Mouse (Mus musculus) limb, embryonic 10.5 days (tissue): ENCODE measurements around the gene Zfp296. TPM values are rescaled to one million over a fixed set of nuclear protein-coding genes. Genes with fewer than 3 reads are reported as not detected.
"Not testable (repeated sequence)": the region's sequence is repeated elsewhere in the genome, so short reads cannot be mapped to it uniquely, and the experiment has no call there.

Source experiments
- DNase-seq: peaks from one replicate; pipeline ENCODE4 v3.0.0-alpha.2; 2017; ENCODE audit warnings: low spot score
- H3K27ac ChIP-seq: fragments of 300-500 bp; sonication (generic); 2 replicates; pipeline ENCODE4 v1.5.1; 2016; ENCODE audit warnings: mild to moderate bottlenecking
- H3K27me3 ChIP-seq: fragments of 300-500 bp; sonication (generic); 2 replicates; pipeline ENCODE4 v1.6.1; 2016; ENCODE audit warnings: low read depth, mild to moderate bottlenecking; ENCODE audit not compliant: poor library complexity, severe bottlenecking
- H3K36me3 ChIP-seq: fragments of 300-500 bp; sonication (generic); 2 replicates; pipeline ENCODE4 v1.6.1; 2016; ENCODE audit warnings: mild to moderate bottlenecking, moderate library complexity
- H3K4me1 ChIP-seq: fragments of 300-500 bp; sonication (generic); 2 replicates; pipeline ENCODE4 v1.6.1; 2016
- H3K4me3 ChIP-seq: fragments of 300-500 bp; sonication (generic); 2 replicates; pipeline ENCODE4 v1.5.1; 2016; ENCODE audit warnings: mild to moderate bottlenecking, moderate library complexity
- H3K9me3 ChIP-seq: fragments of 300-500 bp; sonication (generic); replicated peaks from 2 replicates; pipeline ENCODE4 v1.6.1; 2016; ENCODE audit warnings: mild to moderate bottlenecking
- WGBS: fragments of 180-500 bp; shearing (Covaris S2); methylation state at CpG from one replicate; pipeline ENCODE4 v1.1.7; 2016; 5-methylcytosine and 5-hydroxymethylcytosine counted together
- polyA plus RNA-seq: library from polyadenylated mRNA; unstranded; fragments of >200 nt; fragmentation: Nextera tagmentation; extraction: Ambion mirVana; gene quantifications from 2 replicates; pipeline ENCODE4 v1.2.1, GENCODE M21; 2016

Gene Zfp296
- polyA plus RNA-seq, 1 experiment from 2014 or later: 0.71 TPM

GRCm38 (mm10) chr7:19593061-19593730 is 16.1 kb downstream of the Zfp296 start:
- WGBS: 91% methylated on average over 10 of the region's 10 CpGs
- no peaks in the 10 kb centered on the region for H3K27me3 ChIP-seq
- H3K4me3 ChIP-seq: no peak overlapping the region
- no peaks in the 10 kb centered on the region for H3K9me3 ChIP-seq
- DNase-seq: no peak
- H3K4me1 ChIP-seq: no peaks in the 10 kb centered on the region
- H3K27ac ChIP-seq: no peak overlapping the region
- H3K36me3 ChIP-seq: peaks cover 97% of the 10 kb centered on the region

- no peaks in the 10 kb centered on the region for H3K27me3 ChIP-seq
- peaks cover 73% of the 10 kb centered on the region for H3K36me3 ChIP-seq
- no peaks in the 10 kb centered on the region for H3K9me3 ChIP-seq
- no peak overlapping the region for H3K27ac ChIP-seq
- DNase-seq: no peak
- WGBS: 72% methylated on average over 5 of the region's 5 CpGs
- no peak overlapping the region for H3K4me3 ChIP-seq
- H3K4me1 ChIP-seq: peaks cover 22% of the 10 kb centered on the region
Observed at GRCm38 (mm10) chr7:19600562-19600961, 23.5 kb downstream of the Zfp296 start.

GRCm38 (mm10) chr7:19603055-19603454 is 26.0 kb downstream of the Zfp296 start:
- no peak for DNase-seq
- Histone ChIP-seq H3K9me3 (no peaks in the 10 kb centered on the region), H3K4me3 (peak overlapping the region; percentile 86), H3K27me3 (no peaks in the 10 kb centered on the region), H3K36me3 (peaks cover 51% of the 10 kb centered on the region), H3K4me1 (peaks cover 22% of the 10 kb centered on the region), H3K27ac (no peak overlapping the region)
- WGBS: 88% methylated on average over 12 of the region's 12 CpGs

GRCm38 (mm10) chr7:19603849-19604605 is 26.9 kb downstream of the Zfp296 start, which contains the start of gene Clasrp:
Gene Clasrp, minus strand, starts transcription at chr7:19604486.
- peaks cover 22% of the 10 kb centered on the region for H3K4me1 ChIP-seq
- H3K4me3 ChIP-seq: peak within 1 kb of the TSS; percentile 86
- 1% methylated on average over 57 of the region's 57 CpGs for WGBS
- peak within 1 kb of the TSS; percentile 90 for H3K27ac ChIP-seq
- DNase-seq: peak; percentile 96
- H3K36me3 ChIP-seq: peaks cover 41% of the 10 kb centered on the region
- no peaks in the 10 kb centered on the region for H3K9me3 ChIP-seq
- no peaks in the 10 kb centered on the region for H3K27me3 ChIP-seq

GRCm38 (mm10) chr7:19604606-19605214 is 27.6 kb downstream of the Zfp296 start:
- not testable (repeated sequence) for H3K9me3 ChIP-seq, DNase-seq, H3K27me3 ChIP-seq
- Histone ChIP-seq H3K4me1 (peaks cover 22% of the 10 kb centered on the region), H3K36me3 (peaks cover 34% of the 10 kb centered on the region), H3K27ac (peak overlapping the region; percentile 90), H3K4me3 (peak overlapping the region; percentile 86)
- 60% methylated on average over 10 of the region's 10 CpGs for WGBS

- no peaks in the 10 kb centered on the region for H3K27me3 ChIP-seq
Observed at GRCm38 (mm10) chr7:19607291-19607690, 30.2 kb downstream of the Zfp296 start.

GRCm38 (mm10) chr7:19609641-19610332 is 32.7 kb downstream of the Zfp296 start:
- Histone ChIP-seq H3K4me1 (no peaks in the 10 kb centered on the region), H3K36me3 (no peaks in the 10 kb centered on the region), H3K27ac (no peak overlapping the region), H3K27me3 (no peaks in the 10 kb centered on the region), H3K4me3 (no peak overlapping the region), H3K9me3 (no peaks in the 10 kb centered on the region)
- no peak for DNase-seq
- WGBS: 91% methylated on average over 12 of the region's 12 CpGs

More at GRCm38 (mm10) chr7:19607291-19607690, 30.2 kb downstream of the Zfp296 start:
- 79% methylated on average over 5 of the region's 5 CpGs for WGBS
- Histone ChIP-seq H3K4me3 (no peak overlapping the region), H3K36me3 (peaks cover 8% of the 10 kb centered on the region), H3K4me1 (peaks cover 17% of the 10 kb centered on the region), H3K9me3 (no peaks in the 10 kb centered on the region), H3K27ac (no peak overlapping the region)
- DNase-seq: no peak

GRCm38 (mm10) chr7:19610969-19611368 is 33.9 kb downstream of the Zfp296 start:
- no peaks in the 10 kb centered on the region for H3K36me3 ChIP-seq
- no peak overlapping the region for H3K4me3 ChIP-seq
- H3K27ac ChIP-seq: no peak overlapping the region
- DNase-seq: no peak
- H3K9me3 ChIP-seq: no peaks in the 10 kb centered on the region
- H3K4me1 ChIP-seq: no peaks in the 10 kb centered on the region
- no peaks in the 10 kb centered on the region for H3K27me3 ChIP-seq
- WGBS: 73% methylated on average over 5 of the region's 5 CpGs

- H3K9me3 ChIP-seq: no peaks in the 10 kb centered on the region
- H3K36me3 ChIP-seq: no peaks in the 10 kb centered on the region
- H3K4me1 ChIP-seq: peaks cover 7% of the 10 kb centered on the region
- H3K27ac ChIP-seq: no peak overlapping the region
- DNase-seq: no peak
- H3K27me3 ChIP-seq: peaks cover 10% of the 10 kb centered on the region
- H3K4me3 ChIP-seq: no peak overlapping the region
- 91% methylated on average over 12 of the region's 12 CpGs for WGBS
Observed at GRCm38 (mm10) chr7:19615036-19615577, 38.0 kb downstream of the Zfp296 start.

- Histone ChIP-seq H3K4me1 (peaks cover 7% of the 10 kb centered on the region), H3K4me3 (peak overlapping the region; percentile 46), H3K27me3 (peaks cover 19% of the 10 kb centered on the region), H3K9me3 (no peaks in the 10 kb centered on the region), H3K27ac (peak overlapping the region; percentile 66), H3K36me3 (no peaks in the 10 kb centered on the region)
- 10% methylated on average over 35 of the region's 35 CpGs for WGBS
- peak; percentile 80 for DNase-seq
Observed at GRCm38 (mm10) chr7:19619004-19619801, 42.1 kb downstream of the Zfp296 start.

- DNase-seq: no peak
- WGBS: 95% methylated on average over 7 of the region's 7 CpGs
- H3K9me3 ChIP-seq: no peaks in the 10 kb centered on the region
Observed at GRCm38 (mm10) chr7:19620811-19621210, 43.7 kb downstream of the Zfp296 start.

GRCm38 (mm10) chr7:19622241-19622640 is 45.2 kb downstream of the Zfp296 start:
- Histone ChIP-seq H3K27ac (no peak overlapping the region), H3K9me3 (no peaks in the 10 kb centered on the region), H3K36me3 (no peaks in the 10 kb centered on the region), H3K4me3 (no peak overlapping the region), H3K4me1 (peaks cover 7% of the 10 kb centered on the region), H3K27me3 (peaks cover 19% of the 10 kb centered on the region)
- no peak for DNase-seq
- WGBS: 23% methylated on average over 6 of the region's 6 CpGs

More at GRCm38 (mm10) chr7:19620811-19621210, 43.7 kb downstream of the Zfp296 start:
- H3K27ac ChIP-seq: no peak overlapping the region
- no peaks in the 10 kb centered on the region for H3K36me3 ChIP-seq
- peaks cover 19% of the 10 kb centered on the region for H3K27me3 ChIP-seq
- no peak overlapping the region for H3K4me3 ChIP-seq
- H3K4me1 ChIP-seq: peaks cover 7% of the 10 kb centered on the region
